Mouse (Mus musculus) retina, embryonic 14.5 days (tissue): Measurements from ENCODE around the gene Mgat4e.
A peak's percentile ranks its signal among the peaks of the same experiment; 100 is the strongest.
"Not testable (repeated sequence)": the region's sequence is repeated elsewhere in the genome, so short reads cannot be mapped to it uniquely, and the experiment has no call there.

Source experiments
- DNase-seq: peaks from one replicate; pipeline ENCODE4 v3.0.0-alpha.2; 2015; ENCODE audit warnings: low spot score

Mgat4e gene

GRCm38 (mm10) chr1:134555871-134556670, 6.6 kb upstream of the Mgat4e start:
- peak; percentile 45 for DNase-seq

DNA sequence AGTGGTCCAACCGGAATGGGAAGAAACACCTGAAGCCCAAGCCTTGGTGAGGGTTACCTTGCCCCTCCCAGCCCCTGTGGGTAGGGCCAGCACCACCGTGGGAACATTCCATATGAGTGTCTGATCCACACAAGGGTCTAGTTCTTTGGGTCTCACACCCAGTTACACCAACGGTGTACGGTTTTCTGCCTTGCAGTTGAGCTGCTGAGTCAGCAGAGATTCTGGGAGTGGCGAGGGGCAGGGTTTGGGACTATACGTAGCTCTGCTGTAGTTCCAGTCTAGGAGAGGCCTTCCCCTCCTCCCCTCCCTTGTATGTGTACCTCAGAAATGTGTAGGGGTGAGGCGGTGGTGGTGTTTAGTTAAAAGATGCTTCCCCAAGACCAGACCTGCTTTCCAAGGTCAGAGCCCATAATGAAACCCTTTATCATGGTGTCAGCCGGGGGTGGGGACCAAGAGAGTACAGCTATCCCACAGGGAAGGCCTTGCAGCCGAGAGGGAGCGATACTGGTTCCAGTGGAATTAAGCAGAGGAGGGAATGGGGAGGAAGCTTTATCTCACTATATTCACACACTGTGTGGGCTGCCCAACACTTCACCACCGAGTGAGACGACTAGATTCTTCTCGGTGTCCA, 5.9 kb upstream of the Mgat4e start:
- DNase-seq: no peak

GRCm38 (mm10) chr1:134552396-134552795, 2.9 kb upstream of the Mgat4e start:
- DNase-seq: no peak

DNA sequence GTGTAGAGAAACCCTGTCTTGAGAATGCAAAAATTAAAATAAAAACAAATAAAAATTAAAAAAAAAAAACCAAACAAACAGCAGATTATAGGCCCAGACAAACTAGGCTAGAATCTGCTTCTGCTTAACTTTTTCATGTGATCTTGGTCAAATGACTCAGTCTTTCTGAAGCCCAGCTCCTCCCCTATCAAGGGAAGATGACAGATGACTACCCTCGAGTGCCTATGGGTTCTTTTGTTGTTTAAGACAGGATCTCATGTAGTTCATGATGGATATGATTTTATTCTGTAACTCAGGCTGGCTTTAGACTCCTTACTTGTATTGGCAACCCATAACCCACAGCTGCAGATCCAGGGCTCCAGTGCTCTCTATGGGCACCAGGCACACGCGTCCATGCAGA, 2.4 kb upstream of the Mgat4e start:
- no peak for DNase-seq

- DNase-seq: no peak
Measured at GRCm38 (mm10) chr1:134548231-134548630, 1.3 kb downstream of the Mgat4e start.

DNA sequence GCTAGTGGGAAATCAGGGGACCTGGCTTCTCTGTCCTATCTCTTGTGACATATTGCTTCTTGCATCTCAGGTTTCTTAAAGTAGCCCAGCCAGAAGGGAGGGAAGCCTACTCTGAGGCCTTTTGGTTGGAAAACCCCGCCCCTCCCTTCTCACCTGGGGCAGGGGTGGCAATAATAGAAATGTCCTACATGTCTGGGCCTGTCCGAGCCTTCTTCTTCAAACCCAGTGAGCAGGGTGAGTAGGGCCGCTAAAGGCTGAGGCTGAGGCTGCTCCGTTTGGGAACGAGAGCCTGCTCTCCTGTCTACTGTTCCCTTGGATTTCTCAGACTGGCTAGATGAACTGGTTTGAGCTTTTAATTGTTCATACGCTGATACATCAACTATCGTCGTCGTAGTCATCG, 8.9 kb downstream of the Mgat4e start:
- no peak for DNase-seq

GRCm38 (mm10) chr1:134535513-134535912, 14.0 kb downstream of the Mgat4e start:
- no peak for DNase-seq

DNA sequence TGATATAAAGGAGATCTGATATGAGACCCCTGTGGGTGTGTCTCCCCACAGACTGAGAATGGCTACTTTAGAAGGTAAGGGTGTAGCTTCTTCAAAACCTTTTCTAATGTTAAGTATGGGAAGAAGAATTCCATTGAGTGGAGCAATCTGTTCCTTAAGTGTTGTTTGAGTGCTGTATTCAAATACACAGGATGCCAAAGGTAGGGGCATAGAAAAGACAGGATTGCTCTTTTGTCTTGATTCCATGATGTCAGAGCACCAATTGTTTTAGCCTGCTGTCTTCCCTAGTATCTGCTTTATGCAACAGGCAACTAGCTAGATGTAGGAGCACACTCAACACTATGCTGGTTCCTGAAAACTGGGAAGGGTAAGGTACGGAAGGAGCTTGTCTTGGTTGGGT, 14.4 kb downstream of the Mgat4e start:
- DNase-seq: no peak

- not testable (repeated sequence) for DNase-seq
Measured at GRCm38 (mm10) chr1:134533710-134534109, 15.8 kb downstream of the Mgat4e start.

GRCm38 (mm10) chr1:134530618-134531017, 18.9 kb downstream of the Mgat4e start:
- DNase-seq: no peak

DNA sequence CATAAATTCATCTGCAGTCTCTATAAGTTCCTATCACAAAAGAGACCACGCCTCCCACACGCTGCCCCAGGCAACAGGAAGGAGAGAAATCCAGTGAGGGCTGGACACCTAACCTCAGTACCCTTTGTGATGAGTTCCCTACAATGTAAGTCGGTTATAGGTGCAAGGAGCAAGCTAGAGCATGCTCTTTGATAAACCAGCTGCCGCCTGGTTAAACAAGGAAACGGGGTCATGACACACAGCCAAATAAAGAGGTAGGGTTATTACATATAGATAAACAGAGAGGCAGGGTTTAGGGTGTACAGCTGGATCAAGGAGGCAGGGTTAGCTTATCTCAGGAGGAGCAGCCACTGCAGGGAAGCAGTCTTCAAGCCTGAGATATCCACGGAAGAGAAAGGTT, 22.7 kb downstream of the Mgat4e start:
- no peak for DNase-seq

DNA sequence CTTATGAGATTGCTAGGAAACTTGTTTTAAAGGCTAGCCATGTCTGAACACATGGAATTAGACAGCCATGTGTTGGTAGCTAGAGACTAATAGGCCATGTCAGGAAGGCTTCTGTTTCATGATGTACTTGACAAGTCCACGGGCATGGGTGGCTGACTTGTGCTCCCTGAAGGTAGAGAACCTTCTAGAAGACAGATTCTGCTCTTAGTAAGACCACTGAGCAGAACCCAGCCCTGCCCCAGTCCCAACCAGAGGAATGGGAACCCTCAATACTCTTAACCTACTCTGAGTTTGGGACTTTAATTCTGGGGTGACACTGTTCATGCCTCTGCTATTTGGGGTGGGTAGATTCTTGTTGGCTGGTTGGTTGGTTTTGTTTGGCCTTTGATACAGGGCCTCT, 24.5 kb downstream of the Mgat4e start:
- DNase-seq: no peak

DNA sequence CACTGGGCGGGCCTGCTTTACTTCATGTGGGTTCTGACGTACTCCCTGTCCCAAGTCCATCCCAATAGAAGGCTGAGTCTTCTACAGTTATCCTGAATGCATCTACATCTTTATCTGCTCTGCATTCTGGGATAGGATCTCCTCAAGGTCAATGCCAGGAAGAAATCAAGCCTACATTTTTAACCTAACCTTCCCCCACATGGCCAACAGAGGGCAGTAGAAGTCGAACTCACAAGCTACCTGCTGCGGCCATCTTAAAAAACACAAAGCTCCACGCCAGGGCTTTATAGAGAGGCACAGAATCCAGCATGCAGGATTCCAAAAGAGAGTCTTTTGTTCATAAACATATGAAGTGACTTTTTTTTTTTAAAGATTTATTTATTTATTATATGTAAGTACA, 25.1 kb downstream of the Mgat4e start:
- DNase-seq: peak; percentile 22

- DNase-seq: no peak
Measured at GRCm38 (mm10) chr1:134522325-134522724, 27.2 kb downstream of the Mgat4e start.

DNA sequence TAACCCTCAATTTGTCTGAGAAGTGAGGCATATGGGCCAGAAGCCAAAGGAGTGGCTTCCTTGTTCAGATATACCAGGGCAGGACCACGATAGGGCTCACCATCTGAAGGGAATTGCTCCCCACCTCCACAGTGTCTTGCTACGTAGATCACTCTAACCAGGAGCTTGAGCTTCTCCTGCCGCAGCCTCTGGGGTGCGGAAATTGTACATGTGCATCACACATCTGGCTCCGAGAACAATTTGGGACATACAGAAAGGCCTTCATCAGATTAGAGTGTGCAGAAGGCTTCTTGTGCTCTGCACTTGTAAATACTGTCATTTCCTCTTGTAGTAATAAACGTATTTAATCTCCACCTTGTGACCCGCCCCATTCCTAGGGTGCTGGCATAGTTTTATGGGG, 28.3 kb downstream of the Mgat4e start:
- no peak for DNase-seq

- DNase-seq: no peak
Measured at GRCm38 (mm10) chr1:134520001-134520721, 29.3 kb downstream of the Mgat4e start.

GRCm38 (mm10) chr1:134519201-134519600, 30.3 kb downstream of the Mgat4e start:
- DNase-seq: not testable (repeated sequence)

DNA sequence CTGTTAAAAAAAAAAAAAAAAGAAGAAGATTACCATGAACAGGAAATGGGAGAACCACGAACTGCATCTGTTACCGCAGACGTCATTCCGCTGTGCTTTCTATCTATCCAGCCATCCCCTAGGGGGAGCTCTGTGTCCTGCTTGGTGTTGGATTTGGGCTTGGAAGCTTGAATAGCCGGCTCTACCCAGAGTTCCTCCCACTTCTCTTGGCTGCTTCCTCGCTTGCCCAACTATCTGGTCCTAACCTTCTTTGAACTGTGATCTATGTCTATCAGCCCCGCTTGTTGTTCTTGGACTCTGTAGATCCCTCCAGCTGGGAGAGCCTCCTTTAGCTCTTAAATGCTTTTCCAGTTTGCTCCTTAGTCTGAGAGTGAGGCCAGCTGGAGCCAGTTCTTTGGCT, 30.8 kb downstream of the Mgat4e start:
- DNase-seq: peak; percentile 88

DNA sequence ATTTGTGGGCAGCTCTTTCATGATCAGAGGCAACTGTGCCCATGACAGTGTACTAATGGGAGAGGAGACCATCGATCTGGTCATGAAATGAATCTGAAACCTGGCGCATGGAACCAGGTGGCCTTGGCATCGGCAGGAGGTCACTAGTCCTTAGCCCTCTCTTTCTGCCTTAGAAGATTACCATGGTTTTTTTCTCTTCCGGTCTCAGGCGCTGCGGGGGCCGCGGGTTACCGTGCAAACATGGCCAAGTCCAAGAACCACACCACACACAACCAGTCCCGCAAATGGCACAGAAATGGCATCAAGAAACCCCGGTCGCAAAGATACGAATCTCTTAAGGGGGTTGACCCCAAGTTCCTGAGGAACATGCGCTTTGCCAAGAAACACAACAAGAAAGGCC, 31.6 kb downstream of the Mgat4e start:
- DNase-seq: not testable (repeated sequence)

- peak; percentile 40 for DNase-seq
Measured at GRCm38 (mm10) chr1:134516491-134517198, 32.8 kb downstream of the Mgat4e start.

- no peak for DNase-seq
Measured at GRCm38 (mm10) chr1:134515891-134516290, 33.6 kb downstream of the Mgat4e start.

GRCm38 (mm10) chr1:134513876-134514590, 35.4 kb downstream of the Mgat4e start:
- no peak for DNase-seq
